Mouse (Mus musculus): ENCODE data around the gene Trpv4. TPM values are rescaled to one million over a fixed set of nuclear protein-coding genes. Genes with fewer than 3 reads are reported as not detected.

Trpv4 gene
- polyA plus RNA-seq, 1 experiment = 127 TPM

- Histone ChIP-seq H3K36me3 (ENCODE audit: control insufficient read depth, insufficient read depth, low read length) (no peaks in the 10 kb centered on the region), H3K27ac (ENCODE audit: insufficient read depth, low read depth, low read length) (no peak overlapping the region), H3K4me3 (ENCODE audit: insufficient read depth, low read depth, low read length) (no peak overlapping the region), H3K27me3 (replicated peaks; ENCODE audit: control insufficient read depth, insufficient read depth, low read length) (no peaks in the 10 kb centered on the region), H3K4me1 (ENCODE audit: control insufficient read depth, insufficient read depth, low read length) (peaks cover 7% of the 10 kb centered on the region; the same call in 1 of the 2 replicates)
- 13% methylated on average over 12 of the region's 12 CpGs for WGBS
- DNase-seq = peak; percentile 71
- TF ChIP-seq CTCF (conservative IDR thresholded peaks at IDR 0.05; ENCODE audit: insufficient read depth, insufficient read length, low read depth, low read length) = peak; percentile 83
- no peak for TF ChIP-seq POLR2A (IDR thresholded peaks at IDR 0.05; ENCODE audit: low read depth, low read length)
These were observed 49.7 kb downstream of the Trpv4 start for GRCm38 (mm10) chr5:114608516-114608915.

- H3K27ac ChIP-seq (ENCODE audit: insufficient read depth, low read depth, low read length) = no peak overlapping the region
- H3K4me1 ChIP-seq (ENCODE audit: control insufficient read depth, insufficient read depth, low read length) = peaks cover 7% of the 10 kb centered on the region; the same call in 1 of the 2 replicates
- TF ChIP-seq CTCF (conservative IDR thresholded peaks at IDR 0.05; ENCODE audit: insufficient read depth, insufficient read length, low read depth, low read length) (no peak), POLR2A (IDR thresholded peaks at IDR 0.05; ENCODE audit: low read depth, low read length) (no peak)
- peak; percentile 88 for DNase-seq
- WGBS = 41% methylated on average over 8 of the region's 8 CpGs
- H3K36me3 ChIP-seq (ENCODE audit: control insufficient read depth, insufficient read depth, low read length) = no peaks in the 10 kb centered on the region
- no peaks in the 10 kb centered on the region for H3K27me3 ChIP-seq (replicated peaks; ENCODE audit: control insufficient read depth, insufficient read depth, low read length)
- H3K4me3 ChIP-seq (ENCODE audit: insufficient read depth, low read depth, low read length) = no peak overlapping the region
These were observed 50.6 kb downstream of the Trpv4 start for GRCm38 (mm10) chr5:114607651-114608050.

- no peak for DNase-seq
- peaks cover 7% of the 10 kb centered on the region; the same call in 1 of the 2 replicates for H3K4me1 ChIP-seq (ENCODE audit: control insufficient read depth, insufficient read depth, low read length)
- H3K27me3 ChIP-seq (replicated peaks; ENCODE audit: control insufficient read depth, insufficient read depth, low read length) = no peaks in the 10 kb centered on the region
- no peak overlapping the region for H3K4me3 ChIP-seq (ENCODE audit: insufficient read depth, low read depth, low read length)
- no peaks in the 10 kb centered on the region for H3K36me3 ChIP-seq (ENCODE audit: control insufficient read depth, insufficient read depth, low read length)
- H3K27ac ChIP-seq (ENCODE audit: insufficient read depth, low read depth, low read length) = no peak overlapping the region
- no peak for TF ChIP-seq CTCF (conservative IDR thresholded peaks at IDR 0.05; ENCODE audit: insufficient read depth, insufficient read length, low read depth, low read length)
- no peak for TF ChIP-seq POLR2A (IDR thresholded peaks at IDR 0.05; ENCODE audit: low read depth, low read length)
- WGBS = 82% methylated on average over 6 of the region's 6 CpGs
These were observed 52.2 kb downstream of the Trpv4 start for GRCm38 (mm10) chr5:114605981-114606380.

- Histone ChIP-seq H3K27ac (ENCODE audit: insufficient read depth, low read depth, low read length) (no peak overlapping the region), H3K36me3 (ENCODE audit: control insufficient read depth, insufficient read depth, low read length) (no peaks in the 10 kb centered on the region), H3K27me3 (replicated peaks; ENCODE audit: control insufficient read depth, insufficient read depth, low read length) (no peaks in the 10 kb centered on the region), H3K4me3 (ENCODE audit: insufficient read depth, low read depth, low read length) (no peak overlapping the region), H3K4me1 (ENCODE audit: control insufficient read depth, insufficient read depth, low read length) (peaks cover 7% of the 10 kb centered on the region; the same call in 1 of the 2 replicates)
- TF ChIP-seq POLR2A (IDR thresholded peaks at IDR 0.05; ENCODE audit: low read depth, low read length) (no peak), CTCF (conservative IDR thresholded peaks at IDR 0.05; ENCODE audit: insufficient read depth, insufficient read length, low read depth, low read length) (peak; percentile 56)
- DNase-seq = no peak
- 20% methylated on average over 11 of the region's 11 CpGs for WGBS
These were observed 53.4 kb downstream of the Trpv4 start for GRCm38 (mm10) chr5:114604781-114605290.

- H3K27ac ChIP-seq (ENCODE audit: insufficient read depth, low read depth, low read length) = no peak overlapping the region
- peaks cover 7% of the 10 kb centered on the region; the same call in 1 of the 2 replicates for H3K4me1 ChIP-seq (ENCODE audit: control insufficient read depth, insufficient read depth, low read length)
- H3K4me3 ChIP-seq (ENCODE audit: insufficient read depth, low read depth, low read length) = no peak overlapping the region
- peak; percentile 24 for TF ChIP-seq CTCF (conservative IDR thresholded peaks at IDR 0.05; ENCODE audit: insufficient read depth, insufficient read length, low read depth, low read length)
- no peak for TF ChIP-seq POLR2A (IDR thresholded peaks at IDR 0.05; ENCODE audit: low read depth, low read length)
- no peak for DNase-seq
- H3K27me3 ChIP-seq (replicated peaks; ENCODE audit: control insufficient read depth, insufficient read depth, low read length) = no peaks in the 10 kb centered on the region
- WGBS = 83% methylated on average over 5 of the region's 5 CpGs
- no peaks in the 10 kb centered on the region for H3K36me3 ChIP-seq (ENCODE audit: control insufficient read depth, insufficient read depth, low read length)
These were observed 54.2 kb downstream of the Trpv4 start for GRCm38 (mm10) chr5:114603975-114604374.

GRCm38 (mm10) chr5:114602012-114602411 lies 56.2 kb downstream of the Trpv4 start:
- DNase-seq = no peak
- Histone ChIP-seq H3K27me3 (replicated peaks; ENCODE audit: control insufficient read depth, insufficient read depth, low read length) (no peaks in the 10 kb centered on the region), H3K4me3 (ENCODE audit: insufficient read depth, low read depth, low read length) (no peak overlapping the region), H3K27ac (ENCODE audit: insufficient read depth, low read depth, low read length) (no peak overlapping the region), H3K36me3 (ENCODE audit: control insufficient read depth, insufficient read depth, low read length) (no peaks in the 10 kb centered on the region), H3K4me1 (ENCODE audit: control insufficient read depth, insufficient read depth, low read length) (peaks cover 6% of the 10 kb centered on the region; the same call in 1 of the 2 replicates)
- 84% methylated on average over 8 of the region's 8 CpGs for WGBS
- TF ChIP-seq POLR2A (IDR thresholded peaks at IDR 0.05; ENCODE audit: low read depth, low read length) (no peak), CTCF (conservative IDR thresholded peaks at IDR 0.05; ENCODE audit: insufficient read depth, insufficient read length, low read depth, low read length) (no peak)

GRCm38 (mm10) chr5:114597652-114598051 lies 60.6 kb downstream of the Trpv4 start:
- TF ChIP-seq CTCF (conservative IDR thresholded peaks at IDR 0.05; ENCODE audit: insufficient read depth, insufficient read length, low read depth, low read length) (no peak), POLR2A (IDR thresholded peaks at IDR 0.05; ENCODE audit: low read depth, low read length) (no peak)
- H3K27ac ChIP-seq (ENCODE audit: insufficient read depth, low read depth, low read length) = peak overlapping the region; percentile 1; the same call in 1 of the 2 replicates
- H3K36me3 ChIP-seq (ENCODE audit: control insufficient read depth, insufficient read depth, low read length) = no peaks in the 10 kb centered on the region
- 23% methylated on average over 6 of the region's 6 CpGs for WGBS
- peaks cover 36% of the 10 kb centered on the region for H3K4me1 ChIP-seq (ENCODE audit: control insufficient read depth, insufficient read depth, low read length)
- DNase-seq = no peak
- no peaks in the 10 kb centered on the region for H3K27me3 ChIP-seq (replicated peaks; ENCODE audit: control insufficient read depth, insufficient read depth, low read length)
- no peak overlapping the region for H3K4me3 ChIP-seq (ENCODE audit: insufficient read depth, low read depth, low read length)

All from kidney, adult 2 months (tissue).